Mouse (Mus musculus): ENCODE measurements around the gene Mettl17. TPM values are rescaled to one million over a fixed set of nuclear protein-coding genes. Genes with fewer than 3 reads are reported as not detected.

Gene Mettl17
- polyA plus RNA-seq, 2 experiments: 42.7 to 45.9 TPM

DNA sequence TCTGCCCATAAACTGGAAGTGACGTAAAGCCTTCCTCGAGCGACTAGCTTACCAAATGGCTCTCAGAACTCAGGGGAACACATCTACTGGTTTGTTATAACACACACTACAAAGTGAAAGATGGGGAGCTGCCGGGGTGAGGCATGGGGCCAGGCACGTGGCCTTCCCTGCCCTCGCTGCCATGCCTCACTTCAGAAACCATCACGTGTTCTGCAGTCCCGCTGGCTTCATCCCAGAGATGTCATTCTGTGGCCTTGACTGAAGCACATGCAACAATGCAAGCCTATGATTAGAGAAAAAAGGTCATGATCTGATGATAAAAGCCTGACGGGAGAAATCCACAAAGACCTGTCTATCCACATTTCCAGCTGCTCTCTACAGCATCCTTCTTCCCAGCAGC is 12.9 kb upstream of the Mettl17 start:
- ATAC-seq (ENCODE audit: low FRiP score, low read depth) (no peak), DNase-seq (ENCODE audit: low spot score) (no peak)
- H3K4me3 ChIP-seq (replicated peaks; ENCODE audit: low read length): no peak overlapping the region
- H3K9ac ChIP-seq (ENCODE audit: low read depth, low read length, severe bottlenecking): no peak overlapping the region
- H3K27ac ChIP-seq (replicated peaks; ENCODE audit: low read depth, low read length): no peak overlapping the region
- no peaks in the 10 kb centered on the region for H3K9me3 ChIP-seq (ENCODE audit: control insufficient read depth, low read length)
- 73% methylated on average over 9 of the region's 9 CpGs for WGBS
- no peak for TF ChIP-seq POLR2A (IDR thresholded peaks at IDR 0.05; ENCODE audit: borderline replicate concordance, extremely low read depth, insufficient read depth, insufficient read length)
- H3K4me2 ChIP-seq (replicated peaks; ENCODE audit: low read depth, low read length, severe bottlenecking): no peak overlapping the region
- H3K36me3 ChIP-seq (ENCODE audit: control insufficient read depth, insufficient read depth, low read length): no peaks in the 10 kb centered on the region
- H3K4me1 ChIP-seq (ENCODE audit: control insufficient read depth, insufficient read depth, low read length): no peaks in the 10 kb centered on the region
- H3K27me3 ChIP-seq (ENCODE audit: control insufficient read depth, insufficient read depth, low read length): no peaks in the 10 kb centered on the region

DNA sequence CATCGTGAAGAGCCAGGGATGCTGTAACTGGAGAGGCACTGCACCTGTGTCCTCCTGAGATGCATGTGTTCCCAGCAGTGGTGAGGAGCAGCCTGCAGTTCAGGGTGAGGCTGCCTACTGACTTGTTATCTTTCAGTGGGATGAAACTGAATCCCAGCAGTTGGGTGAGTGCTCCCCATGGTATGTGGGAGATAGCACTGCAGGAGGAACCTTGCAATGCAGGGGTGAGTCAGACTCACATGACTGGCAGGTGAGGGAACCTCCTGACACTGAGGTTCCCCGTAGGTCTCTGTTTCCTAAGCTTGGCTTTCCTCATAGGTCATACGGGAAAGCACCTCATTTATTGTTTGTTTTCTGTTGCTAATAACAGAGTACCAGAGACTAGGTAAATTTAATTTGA is 7.1 kb upstream of the Mettl17 start:
- Histone ChIP-seq H3K9ac (ENCODE audit: low read depth, low read length, severe bottlenecking) (no peak overlapping the region), H3K27ac (replicated peaks; ENCODE audit: low read depth, low read length) (no peak overlapping the region), H3K4me2 (replicated peaks; ENCODE audit: low read depth, low read length, severe bottlenecking) (no peak overlapping the region), H3K27me3 (ENCODE audit: control insufficient read depth, insufficient read depth, low read length) (no peaks in the 10 kb centered on the region), H3K9me3 (ENCODE audit: control insufficient read depth, low read length) (no peaks in the 10 kb centered on the region), H3K36me3 (ENCODE audit: control insufficient read depth, insufficient read depth, low read length) (no peaks in the 10 kb centered on the region), H3K4me3 (replicated peaks; ENCODE audit: low read length) (no peak overlapping the region), H3K4me1 (ENCODE audit: control insufficient read depth, insufficient read depth, low read length) (no peaks in the 10 kb centered on the region)
- TF ChIP-seq POLR2A (IDR thresholded peaks at IDR 0.05; ENCODE audit: borderline replicate concordance, extremely low read depth, insufficient read depth, insufficient read length): no peak
- 80% methylated on average over 3 of the region's 3 CpGs for WGBS
- DNase-seq (ENCODE audit: low spot score) (no peak), ATAC-seq (ENCODE audit: low FRiP score, low read depth) (no peak)

- DNase-seq (ENCODE audit: low spot score) (peak; percentile 83), ATAC-seq (ENCODE audit: low FRiP score, low read depth) (peak; percentile 28)
- Histone ChIP-seq H3K9me3 (ENCODE audit: control insufficient read depth, low read length) (no peaks in the 10 kb centered on the region), H3K36me3 (ENCODE audit: control insufficient read depth, insufficient read depth, low read length) (peaks cover 20% of the 10 kb centered on the region), H3K27ac (replicated peaks; ENCODE audit: low read depth, low read length) (peak overlapping the region; percentile 81), H3K9ac (ENCODE audit: low read depth, low read length, severe bottlenecking) (peak overlapping the region; percentile 66), H3K27me3 (ENCODE audit: control insufficient read depth, insufficient read depth, low read length) (no peaks in the 10 kb centered on the region), H3K4me1 (ENCODE audit: control insufficient read depth, insufficient read depth, low read length) (peaks cover 6% of the 10 kb centered on the region), H3K4me3 (replicated peaks; ENCODE audit: low read length) (peak overlapping the region; percentile 73), H3K4me2 (replicated peaks; ENCODE audit: low read depth, low read length, severe bottlenecking) (peak overlapping the region; percentile 59)
- no peak for TF ChIP-seq POLR2A (IDR thresholded peaks at IDR 0.05; ENCODE audit: borderline replicate concordance, extremely low read depth, insufficient read depth, insufficient read length)
- WGBS: 5% methylated on average over 4 of the region's 4 CpGs
Observed at GRCm38 (mm10) chr14:51883527-51884030, 1.1 kb upstream of the Mettl17 start.

DNA sequence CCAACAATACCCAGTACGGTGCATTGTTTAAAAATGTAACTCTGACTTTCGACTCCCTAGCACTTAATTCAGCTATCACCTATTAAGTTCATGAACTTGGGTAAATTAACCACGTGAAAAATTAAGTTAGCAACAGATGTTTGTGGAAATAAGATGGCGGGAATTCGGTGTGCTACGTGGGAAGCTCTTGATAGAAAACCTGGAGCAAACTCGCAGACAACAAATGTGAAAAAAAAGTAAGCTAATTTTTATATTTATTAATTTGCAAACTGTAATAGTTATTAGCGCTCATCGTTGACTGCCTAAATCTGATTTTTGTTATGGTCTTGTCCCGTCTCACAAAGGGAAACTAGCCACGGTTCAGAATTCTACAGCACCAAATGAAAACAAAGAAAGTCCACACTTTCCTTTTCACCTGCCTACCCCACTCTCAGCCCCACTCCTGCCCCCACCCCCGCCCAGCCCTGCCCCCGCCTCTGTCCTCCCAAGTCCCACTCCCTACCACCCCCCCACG is 554 bp upstream of the Mettl17 start:
- ATAC-seq (ENCODE audit: low FRiP score, low read depth): peak; percentile 38
- Histone ChIP-seq H3K4me2 (replicated peaks; ENCODE audit: low read depth, low read length, severe bottlenecking) (peak overlapping the region; percentile 59), H3K27me3 (ENCODE audit: control insufficient read depth, insufficient read depth, low read length) (no peaks in the 10 kb centered on the region), H3K36me3 (ENCODE audit: control insufficient read depth, insufficient read depth, low read length) (peaks cover 25% of the 10 kb centered on the region), H3K4me1 (ENCODE audit: control insufficient read depth, insufficient read depth, low read length) (peaks cover 6% of the 10 kb centered on the region), H3K27ac (replicated peaks; ENCODE audit: low read depth, low read length) (peak overlapping the region; percentile 81), H3K9ac (ENCODE audit: low read depth, low read length, severe bottlenecking) (peak overlapping the region; percentile 66), H3K4me3 (replicated peaks; ENCODE audit: low read length) (peak overlapping the region; percentile 73), H3K9me3 (ENCODE audit: control insufficient read depth, low read length) (no peaks in the 10 kb centered on the region)
- 1% methylated on average over 14 of the region's 14 CpGs for WGBS
- no peak for TF ChIP-seq POLR2A (IDR thresholded peaks at IDR 0.05; ENCODE audit: borderline replicate concordance, extremely low read depth, insufficient read depth, insufficient read length)
- DNase-seq (ENCODE audit: low spot score): peak; percentile 56

GRCm38 (mm10) chr14:51886051-51886450 is 1.4 kb downstream of the Mettl17 start:
- Histone ChIP-seq H3K27ac (replicated peaks; ENCODE audit: low read depth, low read length) (no peak overlapping the region), H3K9me3 (ENCODE audit: control insufficient read depth, low read length) (no peaks in the 10 kb centered on the region), H3K27me3 (ENCODE audit: control insufficient read depth, insufficient read depth, low read length) (no peaks in the 10 kb centered on the region), H3K4me2 (replicated peaks; ENCODE audit: low read depth, low read length, severe bottlenecking) (peak overlapping the region; percentile 59; the same call in 1 of the 2 replicates), H3K9ac (ENCODE audit: low read depth, low read length, severe bottlenecking) (no peak overlapping the region; the same call in 1 of the 2 replicates), H3K4me1 (ENCODE audit: control insufficient read depth, insufficient read depth, low read length) (peaks cover 6% of the 10 kb centered on the region), H3K36me3 (ENCODE audit: control insufficient read depth, insufficient read depth, low read length) (peaks cover 45% of the 10 kb centered on the region), H3K4me3 (replicated peaks; ENCODE audit: low read length) (peak overlapping the region; percentile 73; the same call in 1 of the 2 replicates)
- ATAC-seq (ENCODE audit: low FRiP score, low read depth): no peak
- 66% methylated on average over 6 of the region's 6 CpGs for WGBS
- TF ChIP-seq POLR2A (IDR thresholded peaks at IDR 0.05; ENCODE audit: borderline replicate concordance, extremely low read depth, insufficient read depth, insufficient read length): no peak
- DNase-seq (ENCODE audit: low spot score): no peak
